Mouse (Mus musculus): ENCODE results near the gene Pcx. TPM values are rescaled to one million over a fixed set of nuclear protein-coding genes. Genes with fewer than 3 reads are reported as not detected.

Gene Pcx
- polyA plus RNA-seq, 1 experiment: 22.0 TPM

GRCm38 (mm10) chr19:4619461-4619860 is 109.2 kb downstream of the Pcx start:
- DNase-seq (ENCODE audit: low spot score): no peak

- no peak for DNase-seq (ENCODE audit: low spot score)
Measured at GRCm38 (mm10) chr19:4620721-4621120, 110.4 kb downstream of the Pcx start.

GRCm38 (mm10) chr19:4622780-4623179 is 112.5 kb downstream of the Pcx start:
- no peak for DNase-seq (ENCODE audit: low spot score)

GRCm38 (mm10) chr19:4623419-4623818 is 113.1 kb downstream of the Pcx start:
- DNase-seq (ENCODE audit: low spot score): no peak

GRCm38 (mm10) chr19:4624006-4624405 is 113.7 kb downstream of the Pcx start:
- no peak for DNase-seq (ENCODE audit: low spot score)

- no peak for DNase-seq (ENCODE audit: low spot score)
Measured at GRCm38 (mm10) chr19:4624406-4625178, 114.3 kb downstream of the Pcx start.

- DNase-seq (ENCODE audit: low spot score): peak; percentile 90
Measured at GRCm38 (mm10) chr19:4625179-4625828, 115.0 kb downstream of the Pcx start, which contains the start of gene Rce1. Gene Rce1, minus strand, starts transcription at chr19:4625641.

- DNase-seq (ENCODE audit: low spot score): no peak
Measured at GRCm38 (mm10) chr19:4625829-4626535, 115.7 kb downstream of the Pcx start.

GRCm38 (mm10) chr19:4628819-4629218 is 118.5 kb downstream of the Pcx start:
- DNase-seq (ENCODE audit: low spot score): no peak

GRCm38 (mm10) chr19:4635986-4636385 is 125.7 kb downstream of the Pcx start:
- DNase-seq (ENCODE audit: low spot score): no peak

GRCm38 (mm10) chr19:4644271-4644670 is 134.0 kb downstream of the Pcx start:
- DNase-seq (ENCODE audit: low spot score): no peak

- no peak for DNase-seq (ENCODE audit: low spot score)
Measured at GRCm38 (mm10) chr19:4646917-4647492, 136.7 kb downstream of the Pcx start.

GRCm38 (mm10) chr19:4658156-4658555 is 147.9 kb downstream of the Pcx start:
- no peak for DNase-seq (ENCODE audit: low spot score)

GRCm38 (mm10) chr19:4666815-4667214 is 156.5 kb downstream of the Pcx start:
- DNase-seq (ENCODE audit: low spot score): no peak

GRCm38 (mm10) chr19:4670776-4671175 is 160.5 kb downstream of the Pcx start:
- no peak for DNase-seq (ENCODE audit: low spot score)

Other genes with a start within 250 kb of the Pcx start
- gene Ssh3, start 241.3 kb upstream of the Pcx start, polyA plus RNA-seq (2012; rRNA removed): 83.3 and 90.8 TPM in 2 replicates
- 13.6 and 18.6 TPM in 2 replicates for gene Ankrd13d, start 227.3 kb upstream of the Pcx start, polyA plus RNA-seq (2012; rRNA removed)
- 69.4 and 74.6 TPM in 2 replicates for gene Grk2, start 204.2 kb upstream of the Pcx start, polyA plus RNA-seq (2012; rRNA removed)
- gene Kdm2a, start 112.2 kb upstream of the Pcx start, polyA plus RNA-seq (2012; rRNA removed): 63.5 and 67.8 TPM in 2 replicates
- 15.0 and 18.7 TPM in 2 replicates for gene Rhod, start 71.0 kb upstream of the Pcx start, polyA plus RNA-seq (2012; rRNA removed)
- gene Syt12, start 33.0 kb upstream of the Pcx start, polyA plus RNA-seq (2012; rRNA removed): 0.27 and 0.70 TPM in 2 replicates
- gene 2010003K11Rik, start 11.9 kb upstream of the Pcx start, polyA plus RNA-seq (2012; rRNA removed): 0.25 and 0.66 TPM in 2 replicates
- 6.7 and 8.2 TPM in 2 replicates for gene Lrfn4, start 105.2 kb downstream of the Pcx start, polyA plus RNA-seq (2012; rRNA removed)
- 40.1 and 50.6 TPM in 2 replicates for gene Rce1, start 115.2 kb downstream of the Pcx start, polyA plus RNA-seq (2012; rRNA removed)
- 0.69 and 1.2 TPM in 2 replicates for gene Gm960, start 188.2 kb downstream of the Pcx start, polyA plus RNA-seq (2012; rRNA removed)
- gene Sptbn2, start 200.7 kb downstream of the Pcx start, polyA plus RNA-seq (2012; rRNA removed): 1.4 and 2.4 TPM in 2 replicates
- gene Rbm4b, start 246.0 kb downstream of the Pcx start, polyA plus RNA-seq (2012; rRNA removed): 10.5 and 11.1 TPM in 2 replicates

All from urinary bladder, adult 2 months (tissue).